Mouse (Mus musculus) intestine, embryonic 16.5 days (tissue): ENCODE results near the gene Nup62. TPM values are rescaled to one million over a fixed set of nuclear protein-coding genes. Genes with fewer than 3 reads are reported as not detected.

ENCODE experiments used
- ATAC-seq: fragments of 200-750 bp; cut with Nextera tagmentation; 2 replicates; pipeline ENCODE4 v1.8.0; 2017; ENCODE audit warnings: moderate TSS enrichment, moderate library complexity
- H3K27ac ChIP-seq: fragments of 300-500 bp; sonication (generic); 2 replicates; pipeline ENCODE4 v1.5.1; 2014; ENCODE audit warnings: mild to moderate bottlenecking, low read length
- H3K27me3 ChIP-seq: fragments of 300-500 bp; sonication (generic); replicated peaks from 2 replicates; pipeline ENCODE4 v1.6.1; 2014; ENCODE audit warnings: low read length, control low read depth, mixed read lengths; ENCODE audit not compliant: control insufficient read depth, insufficient read depth
- H3K36me3 ChIP-seq: fragments of 300-500 bp; sonication (generic); 2 replicates; pipeline ENCODE4 v1.6.1; 2014; ENCODE audit warnings: low read length, control low read depth; ENCODE audit not compliant: control insufficient read depth, insufficient read depth
- H3K4me1 ChIP-seq: fragments of 300-500 bp; sonication (generic); 2 replicates; pipeline ENCODE4 v1.6.1; 2014; ENCODE audit warnings: low read length, control low read depth, mixed read lengths; ENCODE audit not compliant: control insufficient read depth, insufficient read depth
- H3K4me2 ChIP-seq: fragments of 300-500 bp; sonication (generic); 2 replicates; pipeline ENCODE4 v1.6.1; 2014; ENCODE audit warnings: low read depth, low read length, control low read depth
- H3K4me3 ChIP-seq: fragments of 300-500 bp; sonication (generic); 2 replicates; pipeline ENCODE4 v1.5.1; 2014; ENCODE audit warnings: mild to moderate bottlenecking, low read length
- H3K9ac ChIP-seq: fragments of 300-500 bp; sonication (generic); 2 replicates; pipeline ENCODE4 v1.6.1; 2014; ENCODE audit warnings: low read depth, low read length
- H3K9me3 ChIP-seq: fragments of 300-500 bp; sonication (generic); 2 replicates; pipeline ENCODE4 v1.6.1; 2016; ENCODE audit warnings: low read length, control low read depth; ENCODE audit not compliant: control insufficient read depth
- WGBS: fragments of 180-500 bp; shearing (Covaris S2); extraction: QIAGEN DNeasy Blood & Tissue Kit; methylation state at CpG from one replicate; pipeline ENCODE4 v1.1.7; 2014; 5-methylcytosine and 5-hydroxymethylcytosine counted together
- polyA plus RNA-seq: library from polyadenylated mRNA; unstranded; fragments of >200 nt; fragmentation: Nextera tagmentation; extraction: Ambion mirVana; gene quantifications from 2 replicates; pipeline ENCODE4 v1.2.1, GENCODE M21; 2015

Gene Nup62
- polyA plus RNA-seq, 1 experiment from 2014 or later, result 87.8 TPM

GRCm38 (mm10) chr7:44840426-44840825 lies 24.5 kb downstream of the Nup62 start:
- peak overlapping the region; percentile 69; the same call in 1 of the 2 replicates for H3K9ac ChIP-seq
- peak overlapping the region; percentile 44; the same call in 1 of the 2 replicates for H3K4me3 ChIP-seq
- WGBS, result 54% methylated on average over 14 of the region's 14 CpGs

GRCm38 (mm10) chr7:44841825-44842463 lies 26.1 kb downstream of the Nup62 start:
- ATAC-seq, result no peak
- Histone ChIP-seq H3K4me3 (no peak overlapping the region), H3K27ac (no peak overlapping the region), H3K9me3 (no peaks in the 10 kb centered on the region), H3K27me3 (peaks cover 5% of the 10 kb centered on the region; the same call in 1 of the 2 replicates), H3K36me3 (peaks cover 29% of the 10 kb centered on the region), H3K9ac (no peak overlapping the region), H3K4me1 (peaks cover 12% of the 10 kb centered on the region), H3K4me2 (no peak overlapping the region)
- whole genome bisulfite sequencing, result 92% methylated on average over 8 of the region's 8 CpGs

More at GRCm38 (mm10) chr7:44840426-44840825, 24.5 kb downstream of the Nup62 start:
- peak overlapping the region; percentile 81; the same call in 1 of the 2 replicates for H3K4me2 ChIP-seq
- no peaks in the 10 kb centered on the region for H3K9me3 ChIP-seq
- peaks cover 15% of the 10 kb centered on the region for H3K36me3 ChIP-seq
- ATAC-seq, result no peak
- peaks cover 5% of the 10 kb centered on the region; the same call in 1 of the 2 replicates for H3K27me3 ChIP-seq
- H3K27ac ChIP-seq, result no peak overlapping the region
- H3K4me1 ChIP-seq, result peaks cover 18% of the 10 kb centered on the region

GRCm38 (mm10) chr7:44845006-44845405 lies 29.1 kb downstream of the Nup62 start:
- H3K4me2 ChIP-seq, result no peak overlapping the region
- 91% methylated on average over 10 of the region's 10 CpGs for WGBS
- H3K27ac ChIP-seq, result no peak overlapping the region
- H3K36me3 ChIP-seq, result peaks cover 29% of the 10 kb centered on the region
- H3K9ac ChIP-seq, result no peak overlapping the region
- peaks cover 5% of the 10 kb centered on the region; the same call in 1 of the 2 replicates for H3K27me3 ChIP-seq
- ATAC-seq, result no peak
- peaks cover 13% of the 10 kb centered on the region for H3K4me1 ChIP-seq
- H3K9me3 ChIP-seq, result no peaks in the 10 kb centered on the region
- no peak overlapping the region for H3K4me3 ChIP-seq

GRCm38 (mm10) chr7:44846804-44847203 lies 30.9 kb downstream of the Nup62 start:
- H3K27me3 ChIP-seq, result no peaks in the 10 kb centered on the region
- no peak for ATAC-seq
- H3K36me3 ChIP-seq, result peaks cover 30% of the 10 kb centered on the region
- peaks cover 19% of the 10 kb centered on the region for H3K4me1 ChIP-seq
- H3K4me3 ChIP-seq, result no peak overlapping the region
- WGBS, result 93% methylated on average over 7 of the region's 7 CpGs
- no peak overlapping the region for H3K27ac ChIP-seq
- no peak overlapping the region for H3K9ac ChIP-seq
- H3K4me2 ChIP-seq, result no peak overlapping the region
- no peaks in the 10 kb centered on the region for H3K9me3 ChIP-seq

- H3K9me3 ChIP-seq, result no peaks in the 10 kb centered on the region
- peak overlapping the region; percentile 82 for H3K4me3 ChIP-seq
- peak overlapping the region; percentile 94 for H3K4me2 ChIP-seq
- WGBS, result 64% methylated on average over 5 of the region's 5 CpGs
- no peak for ATAC-seq
- peaks cover 19% of the 10 kb centered on the region for H3K4me1 ChIP-seq
- H3K27me3 ChIP-seq, result no peaks in the 10 kb centered on the region
- no peak overlapping the region for H3K27ac ChIP-seq
- peak overlapping the region; percentile 62 for H3K9ac ChIP-seq
- H3K36me3 ChIP-seq, result peaks cover 25% of the 10 kb centered on the region
These were observed 31.9 kb downstream of the Nup62 start for GRCm38 (mm10) chr7:44847772-44848171.

- H3K9me3 ChIP-seq, result no peaks in the 10 kb centered on the region
- peaks cover 28% of the 10 kb centered on the region for H3K4me1 ChIP-seq
- no peaks in the 10 kb centered on the region for H3K27me3 ChIP-seq
- ATAC-seq, result peak; percentile 83
- under 1% methylated on average over 54 of the region's 54 CpGs for WGBS
- H3K4me2 ChIP-seq, result peak within 1 kb of the TSS; percentile 94
- peaks cover 22% of the 10 kb centered on the region; the same call in 1 of the 2 replicates for H3K36me3 ChIP-seq
- H3K9ac ChIP-seq, result peak within 1 kb of the TSS; percentile 91
- peak within 1 kb of the TSS; percentile 99 for H3K27ac ChIP-seq
- peak within 1 kb of the TSS; percentile 82 for H3K4me3 ChIP-seq
These were observed 32.9 kb downstream of the Nup62 start, which contains the start of the genes Akt1s1 and Tbc1d17 for GRCm38 (mm10) chr7:44848561-44849415. TSS of gene Akt1s1 (plus strand) at chr7:44848991. TSS of gene Tbc1d17 (minus strand) at chr7:44849079.

GRCm38 (mm10) chr7:44849416-44850111 lies 33.7 kb downstream of the Nup62 start:
- under 1% methylated on average over 41 of the region's 41 CpGs for WGBS
- peak overlapping the region; percentile 82 for H3K4me3 ChIP-seq
- peak; percentile 65 for ATAC-seq
- H3K9ac ChIP-seq, result peak overlapping the region; percentile 91
- H3K4me2 ChIP-seq, result peak overlapping the region; percentile 67
- H3K4me1 ChIP-seq, result peaks cover 31% of the 10 kb centered on the region
- H3K27me3 ChIP-seq, result no peaks in the 10 kb centered on the region
- H3K36me3 ChIP-seq, result peaks cover 17% of the 10 kb centered on the region; the same call in 1 of the 2 replicates
- H3K9me3 ChIP-seq, result no peaks in the 10 kb centered on the region
- peak overlapping the region; percentile 99 for H3K27ac ChIP-seq

GRCm38 (mm10) chr7:44850146-44850545 lies 34.3 kb downstream of the Nup62 start:
- Histone ChIP-seq H3K27me3 (no peaks in the 10 kb centered on the region), H3K9ac (peak overlapping the region; percentile 91), H3K9me3 (no peaks in the 10 kb centered on the region), H3K36me3 (peaks cover 16% of the 10 kb centered on the region; the same call in 1 of the 2 replicates), H3K4me1 (peaks cover 33% of the 10 kb centered on the region), H3K4me2 (peak overlapping the region; percentile 67), H3K27ac (peak overlapping the region; percentile 99), H3K4me3 (peak overlapping the region; percentile 82)
- WGBS, result under 1% methylated on average over 33 of the region's 33 CpGs
- peak; percentile 45 for ATAC-seq
